Mouse (Mus musculus): ENCODE data around the gene Pgm1. TPM values are rescaled to one million over a fixed set of nuclear protein-coding genes. Genes with fewer than 3 reads are reported as not detected.

Gene Pgm1
- 258 and 271 TPM in 2 replicates for polyA plus RNA-seq (2015; fragmentation: Nextera tagmentation; extraction: Ambion mirVana)

DNA sequence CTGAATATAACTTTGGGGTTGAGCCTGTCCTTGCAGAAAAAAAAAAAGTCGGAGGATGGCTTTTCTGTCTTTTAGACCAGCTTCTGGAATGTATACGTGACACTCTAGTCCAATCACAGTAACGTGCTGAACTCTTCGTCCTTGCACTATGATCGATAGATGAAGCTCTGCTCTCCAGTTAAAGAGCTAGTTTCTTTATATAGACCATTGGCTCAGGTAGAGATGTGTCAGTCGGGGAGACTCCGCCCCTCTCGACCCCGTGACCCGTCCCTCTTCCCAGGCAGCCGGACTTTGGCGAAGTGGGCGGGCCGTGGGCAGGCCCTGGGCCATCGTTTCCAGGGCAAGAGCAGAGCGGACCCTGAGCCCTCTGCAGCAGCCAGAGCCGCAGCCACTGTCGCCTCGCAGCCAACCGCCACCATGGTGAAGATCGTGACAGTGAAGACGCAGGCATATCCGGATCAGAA lies at the start of gene Pgm1:
Gene Pgm1 (plus strand): TSS at position 266 of the 464 bp plus-strand sequence.
- Histone ChIP-seq H3K36me3 (ENCODE audit: control insufficient read depth, insufficient read depth, low read length) (0 out of 2 replicates have a peak, but pooled peaks cover 3% of the 10 kb centered on the region), H3K27me3 (replicated peaks; ENCODE audit: control insufficient read depth, insufficient read depth, low read length) (no peaks in the 10 kb centered on the region), H3K4me1 (ENCODE audit: control insufficient read depth, insufficient read depth, low read length) (peaks cover 7% of the 10 kb centered on the region; the same call in 1 of the 2 replicates), H3K4me2 (ENCODE audit: low read depth, low read length) (peak within 1 kb of the TSS; percentile 67), H3K27ac (ENCODE audit: low read length) (peak within 1 kb of the TSS; percentile 99), H3K4me3 (ENCODE audit: low read length) (peak within 1 kb of the TSS; percentile 72), H3K9me3 (ENCODE audit: control insufficient read depth, low read length) (no peaks in the 10 kb centered on the region), H3K9ac (ENCODE audit: low read depth, low read length) (peak within 1 kb of the TSS; percentile 81)
- WGBS, result 3% methylated on average over 23 of the region's 23 CpGs
- ATAC-seq, result peak; percentile 91

DNA sequence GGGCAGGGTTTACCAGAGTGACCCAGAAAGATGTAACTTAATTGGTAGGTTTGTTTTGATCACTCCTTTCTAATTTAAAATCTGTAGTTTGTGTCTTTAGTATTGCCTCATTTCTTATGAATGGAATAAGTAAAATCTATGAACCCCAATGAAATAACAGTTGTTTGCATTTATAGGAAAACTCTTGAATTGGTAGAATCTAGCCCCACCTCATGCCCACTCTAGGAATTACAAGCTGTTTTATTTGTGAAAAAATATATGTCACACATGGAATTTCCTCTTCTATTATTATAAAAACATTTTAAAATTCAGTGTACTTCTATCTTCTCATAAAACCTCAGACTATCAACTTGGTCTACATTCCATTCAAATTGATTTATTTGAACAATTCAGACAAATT lies 47.3 kb upstream of the Pgm1 start:
- H3K4me2 ChIP-seq (ENCODE audit: low read depth, low read length), result no peak overlapping the region
- no peak overlapping the region for H3K4me3 ChIP-seq (ENCODE audit: low read length)
- ATAC-seq, result no peak
- no peaks in the 10 kb centered on the region for H3K9me3 ChIP-seq (ENCODE audit: control insufficient read depth, low read length)
- no peak overlapping the region for H3K27ac ChIP-seq (ENCODE audit: low read length)
- no peak overlapping the region for H3K9ac ChIP-seq (ENCODE audit: low read depth, low read length)
- no peaks in the 10 kb centered on the region for H3K4me1 ChIP-seq (ENCODE audit: control insufficient read depth, insufficient read depth, low read length)
- no peaks in the 10 kb centered on the region for H3K27me3 ChIP-seq (replicated peaks; ENCODE audit: control insufficient read depth, insufficient read depth, low read length)
- H3K36me3 ChIP-seq (ENCODE audit: control insufficient read depth, insufficient read depth, low read length), result no peaks in the 10 kb centered on the region

DNA sequence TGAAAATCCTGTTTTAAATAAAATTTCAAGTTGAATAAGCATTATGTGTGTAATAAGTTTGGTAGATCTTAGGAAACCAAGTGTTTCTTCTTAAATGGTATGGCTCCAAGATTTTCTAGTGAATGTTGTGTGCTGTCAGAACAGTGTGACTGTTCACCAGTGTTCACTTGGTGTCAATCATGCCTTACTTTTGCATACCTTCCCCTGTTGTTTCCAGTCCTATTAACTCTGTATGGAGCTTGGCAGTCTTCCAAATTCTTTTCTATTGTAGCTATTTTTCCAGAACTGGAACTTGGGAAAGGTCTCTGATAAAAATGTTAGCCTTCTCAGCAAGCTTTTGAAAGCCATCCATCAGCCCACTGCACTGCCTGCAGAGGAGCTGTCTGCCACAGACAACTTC lies 46.8 kb upstream of the Pgm1 start:
- Histone ChIP-seq H3K9ac (ENCODE audit: low read depth, low read length) (no peak overlapping the region), H3K4me3 (ENCODE audit: low read length) (no peak overlapping the region), H3K27me3 (replicated peaks; ENCODE audit: control insufficient read depth, insufficient read depth, low read length) (no peaks in the 10 kb centered on the region), H3K4me2 (ENCODE audit: low read depth, low read length) (no peak overlapping the region), H3K36me3 (ENCODE audit: control insufficient read depth, insufficient read depth, low read length) (no peaks in the 10 kb centered on the region), H3K4me1 (ENCODE audit: control insufficient read depth, insufficient read depth, low read length) (no peaks in the 10 kb centered on the region), H3K27ac (ENCODE audit: low read length) (no peak overlapping the region), H3K9me3 (ENCODE audit: control insufficient read depth, low read length) (no peaks in the 10 kb centered on the region)
- no peak for ATAC-seq

DNA sequence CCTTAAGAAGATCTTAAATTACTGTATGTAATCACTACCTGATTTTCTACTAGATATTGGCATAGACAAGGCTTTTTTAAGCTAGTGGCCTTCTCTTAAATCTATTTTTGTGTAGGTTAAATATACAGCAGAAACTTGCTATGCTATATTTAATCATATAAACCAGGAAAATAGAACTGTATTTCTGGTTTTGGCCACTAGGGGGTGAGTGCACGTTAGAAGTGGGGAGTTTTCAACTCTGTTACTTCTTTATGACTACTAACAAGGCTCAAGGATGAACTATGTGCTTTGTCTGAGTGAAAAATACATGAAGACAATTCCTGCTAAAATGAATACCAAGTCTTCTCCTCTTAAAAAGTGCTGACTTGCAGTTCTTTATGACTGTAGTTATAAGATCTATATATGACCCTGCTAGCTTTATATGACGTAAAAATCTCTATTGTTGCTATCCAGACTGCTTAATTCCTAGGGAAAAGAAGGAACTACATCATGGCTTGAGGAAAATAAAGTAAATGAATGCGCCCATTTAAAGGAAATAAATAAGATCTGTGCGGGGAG lies 15.2 kb upstream of the Pgm1 start:
- H3K27me3 ChIP-seq (replicated peaks; ENCODE audit: control insufficient read depth, insufficient read depth, low read length), result no peaks in the 10 kb centered on the region
- 70% methylated on average over 4 of the region's 4 CpGs for WGBS
- H3K4me2 ChIP-seq (ENCODE audit: low read depth, low read length), result no peak overlapping the region
- no peak for ATAC-seq
- no peaks in the 10 kb centered on the region for H3K9me3 ChIP-seq (ENCODE audit: control insufficient read depth, low read length)
- no peaks in the 10 kb centered on the region for H3K36me3 ChIP-seq (ENCODE audit: control insufficient read depth, insufficient read depth, low read length)
- no peak overlapping the region for H3K4me3 ChIP-seq (ENCODE audit: low read length)
- H3K4me1 ChIP-seq (ENCODE audit: control insufficient read depth, insufficient read depth, low read length), result no peaks in the 10 kb centered on the region
- no peak overlapping the region for H3K27ac ChIP-seq (ENCODE audit: low read length)
- H3K9ac ChIP-seq (ENCODE audit: low read depth, low read length), result no peak overlapping the region

DNA sequence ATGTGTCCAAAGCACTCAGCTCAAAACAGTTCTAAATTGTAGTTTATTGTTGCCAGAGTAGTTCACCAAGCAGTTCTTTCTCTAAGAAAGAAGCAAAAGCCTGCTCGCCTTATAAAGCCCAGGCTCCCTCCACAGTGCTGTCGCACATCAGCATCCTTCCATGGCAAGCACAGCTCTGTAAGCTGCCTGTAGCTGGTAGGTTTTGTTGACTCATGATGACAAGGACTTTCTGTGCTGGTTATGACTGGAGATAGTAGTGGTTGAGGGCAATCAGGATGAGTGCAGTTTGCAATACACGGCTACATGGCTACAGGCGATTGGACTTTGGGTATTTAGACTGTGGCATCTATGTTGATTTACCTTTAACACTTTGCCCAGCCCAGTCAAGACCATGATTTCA lies 2.8 kb upstream of the Pgm1 start:
- Histone ChIP-seq H3K9me3 (ENCODE audit: control insufficient read depth, low read length) (no peaks in the 10 kb centered on the region), H3K27me3 (replicated peaks; ENCODE audit: control insufficient read depth, insufficient read depth, low read length) (no peaks in the 10 kb centered on the region)
- WGBS, result 89% methylated on average over 4 of the region's 4 CpGs

DNA sequence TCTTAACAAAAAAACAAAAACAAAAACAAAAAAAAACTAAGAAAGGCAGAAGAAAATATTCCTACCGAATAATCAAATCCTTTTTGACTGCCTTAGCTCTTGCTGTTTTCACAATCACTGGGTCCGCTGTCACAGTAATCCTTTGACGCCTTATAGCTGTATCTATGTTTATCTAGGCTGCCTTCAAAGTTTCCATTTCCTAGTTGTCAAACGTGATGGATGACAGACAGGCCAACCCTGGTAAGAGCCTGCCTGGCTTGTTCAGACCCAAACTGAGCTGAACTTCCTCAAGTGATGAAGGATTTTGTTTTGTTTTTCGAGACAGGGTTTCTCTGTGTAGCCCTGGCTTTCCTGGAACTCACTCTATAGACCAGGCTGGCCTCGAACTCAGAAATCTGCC lies 693 bp upstream of the Pgm1 start:
- Histone ChIP-seq H3K27ac (ENCODE audit: low read length) (peak overlapping the region; percentile 99; the same call in 1 of the 2 replicates), H3K9ac (ENCODE audit: low read depth, low read length) (no peak overlapping the region), H3K4me1 (ENCODE audit: control insufficient read depth, insufficient read depth, low read length) (peaks cover 7% of the 10 kb centered on the region; the same call in 1 of the 2 replicates), H3K27me3 (replicated peaks; ENCODE audit: control insufficient read depth, insufficient read depth, low read length) (no peaks in the 10 kb centered on the region), H3K4me2 (ENCODE audit: low read depth, low read length) (peak overlapping the region; percentile 67; the same call in 1 of the 2 replicates), H3K36me3 (ENCODE audit: control insufficient read depth, insufficient read depth, low read length) (0 out of 2 replicates have a peak, but pooled peaks cover 3% of the 10 kb centered on the region), H3K4me3 (ENCODE audit: low read length) (no peak overlapping the region), H3K9me3 (ENCODE audit: control insufficient read depth, low read length) (no peaks in the 10 kb centered on the region)
- WGBS, result 54% methylated on average over 6 of the region's 6 CpGs
- ATAC-seq, result no peak

More for the DNA sequence above, 2.8 kb upstream of the Pgm1 start:
- no peak overlapping the region for H3K27ac ChIP-seq (ENCODE audit: low read length)
- H3K9ac ChIP-seq (ENCODE audit: low read depth, low read length), result no peak overlapping the region
- 0 out of 2 replicates have a peak, but pooled peaks cover 4% of the 10 kb centered on the region for H3K4me1 ChIP-seq (ENCODE audit: control insufficient read depth, insufficient read depth, low read length)
- no peaks in the 10 kb centered on the region for H3K36me3 ChIP-seq (ENCODE audit: control insufficient read depth, insufficient read depth, low read length)
- H3K4me3 ChIP-seq (ENCODE audit: low read length), result no peak overlapping the region
- H3K4me2 ChIP-seq (ENCODE audit: low read depth, low read length), result no peak overlapping the region
- ATAC-seq, result no peak

DNA sequence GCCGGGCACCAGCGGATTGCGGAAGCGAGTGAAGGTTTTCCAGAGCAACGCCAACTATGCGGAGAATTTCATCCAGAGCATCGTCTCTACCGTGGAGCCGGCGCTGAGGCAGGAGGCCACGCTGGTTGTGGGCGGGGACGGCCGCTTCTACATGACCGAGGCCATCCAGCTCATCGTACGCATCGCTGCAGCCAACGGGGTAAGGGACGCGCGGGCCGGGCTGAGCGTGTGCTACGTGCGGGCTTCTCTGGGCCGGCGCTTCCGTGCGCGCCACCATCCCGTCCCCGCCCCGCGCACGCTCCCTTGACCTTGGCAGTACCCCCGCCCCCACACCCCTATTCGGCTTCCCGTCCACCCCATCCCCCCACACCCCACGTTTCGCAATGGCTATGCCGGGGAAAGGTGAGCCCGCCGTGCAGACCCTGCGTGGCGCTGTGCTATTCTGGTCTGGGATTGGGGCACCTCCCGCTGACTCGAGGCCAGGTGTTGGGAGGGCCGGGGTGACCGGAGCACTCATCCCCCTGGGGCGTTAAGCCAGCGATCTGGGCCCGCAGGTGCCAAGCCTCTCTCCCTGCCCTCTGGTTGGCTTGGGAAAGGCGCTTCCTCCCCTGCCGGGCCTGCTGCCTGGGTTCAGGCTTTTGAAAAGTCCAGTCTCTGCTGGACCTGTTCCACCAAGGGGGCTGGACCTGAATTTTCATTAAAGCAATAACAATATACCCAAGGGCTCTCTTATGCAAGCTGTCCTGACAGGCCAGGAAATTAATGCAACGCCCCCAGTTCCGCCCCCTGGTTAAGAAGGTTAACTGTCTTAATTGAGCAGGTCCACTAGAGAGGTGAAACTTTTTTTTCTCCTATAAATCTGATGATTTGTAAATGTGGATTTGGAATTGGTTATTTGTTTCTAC lies 651 bp downstream of the Pgm1 start, which contains the start of gene Itgb3bp:
Gene Itgb3bp (minus strand): TSS at position 201 of the 905 bp plus-strand sequence.
- no peaks in the 10 kb centered on the region for H3K27me3 ChIP-seq (replicated peaks; ENCODE audit: control insufficient read depth, insufficient read depth, low read length)
- H3K9me3 ChIP-seq (ENCODE audit: control insufficient read depth, low read length), result no peaks in the 10 kb centered on the region
- H3K9ac ChIP-seq (ENCODE audit: low read depth, low read length), result peak within 1 kb of the TSS; percentile 81
- peak within 1 kb of the TSS; percentile 72 for H3K4me3 ChIP-seq (ENCODE audit: low read length)
- ATAC-seq, result peak; percentile 91
- H3K4me1 ChIP-seq (ENCODE audit: control insufficient read depth, insufficient read depth, low read length), result peaks cover 7% of the 10 kb centered on the region; the same call in 1 of the 2 replicates
- 0 out of 2 replicates have a peak, but pooled peaks cover 3% of the 10 kb centered on the region for H3K36me3 ChIP-seq (ENCODE audit: control insufficient read depth, insufficient read depth, low read length)
- WGBS, result 1% methylated on average over 57 of the region's 57 CpGs
- peak within 1 kb of the TSS; percentile 99 for H3K27ac ChIP-seq (ENCODE audit: low read length)
- H3K4me2 ChIP-seq (ENCODE audit: low read depth, low read length), result peak within 1 kb of the TSS; percentile 67

DNA sequence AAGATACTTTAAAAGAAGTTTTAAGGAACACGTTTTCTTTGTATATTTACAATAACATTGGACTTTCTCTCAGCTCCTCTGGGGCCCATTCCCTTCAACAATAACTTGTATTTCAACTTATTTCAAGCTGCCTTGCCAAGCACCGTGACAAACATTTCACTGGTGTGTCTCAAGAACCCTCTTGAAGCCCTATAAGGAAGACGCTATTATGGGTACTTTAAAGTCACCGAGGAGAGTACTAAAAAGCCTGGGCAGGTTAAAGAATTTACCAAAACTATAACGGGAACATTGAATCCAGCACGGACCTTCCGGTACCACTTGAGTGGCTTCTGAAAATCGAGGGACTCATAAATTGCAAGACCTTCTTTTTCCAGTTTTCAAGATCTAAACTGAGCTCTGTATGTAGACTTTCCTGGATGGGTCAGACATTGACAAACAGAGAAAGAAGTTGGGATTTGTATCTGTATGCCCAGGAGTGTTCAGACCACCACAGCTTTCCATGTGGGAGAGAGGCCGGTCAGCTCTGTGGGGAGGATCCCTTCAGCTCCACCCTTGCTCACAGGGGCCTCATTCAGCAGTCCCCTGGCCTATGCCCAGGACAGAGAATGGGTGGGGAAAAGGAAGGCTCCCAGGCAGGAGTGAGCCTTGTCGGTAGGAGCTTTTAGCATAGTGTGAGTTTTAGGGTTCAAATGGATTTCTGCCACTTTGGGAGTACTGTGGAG lies 1.5 kb downstream of the Pgm1 start:
- Histone ChIP-seq H3K27me3 (replicated peaks; ENCODE audit: control insufficient read depth, insufficient read depth, low read length) (no peaks in the 10 kb centered on the region), H3K4me2 (ENCODE audit: low read depth, low read length) (peak overlapping the region; percentile 67), H3K4me1 (ENCODE audit: control insufficient read depth, insufficient read depth, low read length) (peaks cover 7% of the 10 kb centered on the region; the same call in 1 of the 2 replicates), H3K36me3 (ENCODE audit: control insufficient read depth, insufficient read depth, low read length) (0 out of 2 replicates have a peak, but pooled peaks cover 3% of the 10 kb centered on the region), H3K4me3 (ENCODE audit: low read length) (peak overlapping the region; percentile 72), H3K9ac (ENCODE audit: low read depth, low read length) (peak overlapping the region; percentile 46), H3K27ac (ENCODE audit: low read length) (peak overlapping the region; percentile 75), H3K9me3 (ENCODE audit: control insufficient read depth, low read length) (no peaks in the 10 kb centered on the region)
- 44% methylated on average over 10 of the region's 10 CpGs for WGBS
- no peak for ATAC-seq

DNA sequence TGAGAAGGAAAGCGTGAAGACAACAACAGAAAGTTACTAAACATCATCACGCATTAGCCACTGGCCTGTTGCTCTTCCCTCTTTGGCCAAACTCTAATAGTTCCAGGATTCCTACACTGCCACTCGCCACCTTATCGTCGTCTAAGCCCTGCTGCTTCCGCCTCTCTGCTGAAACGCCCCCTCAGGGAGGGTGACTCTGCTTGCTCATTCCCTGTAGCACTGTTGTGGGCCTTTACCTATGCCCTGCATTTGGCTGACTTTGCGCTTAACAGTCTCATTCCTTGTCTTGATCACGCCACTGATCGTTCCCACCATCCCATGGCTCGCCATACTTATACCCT lies 2.0 kb downstream of the Pgm1 start:
- Histone ChIP-seq H3K4me1 (ENCODE audit: control insufficient read depth, insufficient read depth, low read length) (peaks cover 7% of the 10 kb centered on the region; the same call in 1 of the 2 replicates), H3K9ac (ENCODE audit: low read depth, low read length) (peak overlapping the region; percentile 46; the same call in 1 of the 2 replicates), H3K4me3 (ENCODE audit: low read length) (peak overlapping the region; percentile 72), H3K36me3 (ENCODE audit: control insufficient read depth, insufficient read depth, low read length) (0 out of 2 replicates have a peak, but pooled peaks cover 5% of the 10 kb centered on the region), H3K27me3 (replicated peaks; ENCODE audit: control insufficient read depth, insufficient read depth, low read length) (no peaks in the 10 kb centered on the region), H3K9me3 (ENCODE audit: control insufficient read depth, low read length) (no peaks in the 10 kb centered on the region), H3K4me2 (ENCODE audit: low read depth, low read length) (peak overlapping the region; percentile 67), H3K27ac (ENCODE audit: low read length) (peak overlapping the region; percentile 75)
- 71% methylated on average over 11 of the region's 11 CpGs for WGBS
- ATAC-seq, result no peak

Measured in intestine, embryonic 16.5 days (tissue).